Mouse (Mus musculus): Measurements from ENCODE around the gene Syncrip. TPM values are rescaled to one million over a fixed set of nuclear protein-coding genes. Genes with fewer than 3 reads are reported as not detected.

The Syncrip gene
- polyA plus RNA-seq, 1 experiment from 2014 or later = 73.8 TPM

DNA sequence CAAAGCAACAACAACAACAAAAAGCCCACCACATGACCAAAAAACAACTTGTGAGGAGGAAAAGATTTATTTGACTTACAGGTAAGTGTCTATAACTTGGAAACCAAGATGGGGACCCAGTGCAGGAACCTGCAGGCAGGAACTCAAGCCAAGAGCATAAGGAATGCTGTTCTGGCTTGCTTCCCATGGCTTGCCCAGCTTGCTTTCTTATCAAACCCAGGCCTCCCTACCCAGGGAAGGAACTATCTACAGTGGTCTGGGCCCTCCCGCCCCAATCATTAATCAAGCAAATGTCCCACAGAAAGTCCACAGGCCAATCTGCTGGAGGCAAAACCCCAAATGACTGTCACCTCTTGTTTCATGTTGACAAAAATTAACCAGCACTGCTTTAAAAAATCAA, 10.1 kb upstream of the Syncrip start:
- no peak overlapping the region for H3K4me2 ChIP-seq (ENCODE audit: low read length)
- no peak overlapping the region for H3K27ac ChIP-seq
- H3K9ac ChIP-seq (ENCODE audit: low read depth, low read length) = no peak overlapping the region
- H3K36me3 ChIP-seq (ENCODE audit: insufficient read depth, low read length) = no peaks in the 10 kb centered on the region
- no peak for TF ChIP-seq CTCF (IDR thresholded peaks at IDR 0.05; ENCODE audit: low read depth)
- no peaks in the 10 kb centered on the region for H3K4me1 ChIP-seq (replicated peaks; ENCODE audit: insufficient read depth, low read length)
- 80% methylated on average over 1 of the region's 1 CpGs for WGBS
- H3K4me3 ChIP-seq (replicated peaks; ENCODE audit: low read depth, low read length) = no peak overlapping the region
- no peak for ATAC-seq (replicated peaks; ENCODE audit: low FRiP score, low read depth)
- no peak for DNase-seq (ENCODE audit: low spot score)
- H3K27me3 ChIP-seq (ENCODE audit: insufficient read depth, low read length) = no peaks in the 10 kb centered on the region
- H3K9me3 ChIP-seq (replicated peaks; ENCODE audit: low read length) = no peaks in the 10 kb centered on the region

- H3K9ac ChIP-seq (ENCODE audit: low read depth, low read length) = no peak overlapping the region
- no peak for TF ChIP-seq CTCF (IDR thresholded peaks at IDR 0.05; ENCODE audit: low read depth)
- no peak overlapping the region for H3K4me2 ChIP-seq (ENCODE audit: low read length)
- H3K4me1 ChIP-seq (replicated peaks; ENCODE audit: insufficient read depth, low read length) = peaks cover 8% of the 10 kb centered on the region; the same call in 1 of the 2 replicates
- 53% methylated on average over 6 of the region's 6 CpGs for WGBS
- H3K36me3 ChIP-seq (ENCODE audit: insufficient read depth, low read length) = no peaks in the 10 kb centered on the region
- no peak for DNase-seq (ENCODE audit: low spot score)
- no peak overlapping the region for H3K27ac ChIP-seq
- no peak for ATAC-seq (replicated peaks; ENCODE audit: low FRiP score, low read depth)
- H3K27me3 ChIP-seq (ENCODE audit: insufficient read depth, low read length) = no peaks in the 10 kb centered on the region
- H3K4me3 ChIP-seq (replicated peaks; ENCODE audit: low read depth, low read length) = no peak overlapping the region
- no peaks in the 10 kb centered on the region for H3K9me3 ChIP-seq (replicated peaks; ENCODE audit: low read length)
Observed at GRCm38 (mm10) chr9:88484531-88484930, 2.2 kb upstream of the Syncrip start.

- DNase-seq (ENCODE audit: low spot score) = peak; percentile 79
- WGBS = under 1% methylated on average over 32 of the region's 52 CpGs
Observed at GRCm38 (mm10) chr9:88482829-88483396, 539 bp upstream of the Syncrip start.

GRCm38 (mm10) chr9:88481791-88482160, 598 bp downstream of the Syncrip start:
- DNase-seq (ENCODE audit: low spot score) (peak; percentile 70), ATAC-seq (replicated peaks; ENCODE audit: low FRiP score, low read depth) (peak; percentile 21)
- Histone ChIP-seq H3K27me3 (ENCODE audit: insufficient read depth, low read length) (no peaks in the 10 kb centered on the region), H3K36me3 (ENCODE audit: insufficient read depth, low read length) (0 out of 2 replicates have a peak, but pooled peaks cover 4% of the 10 kb centered on the region), H3K27ac (peak overlapping the region; percentile 98), H3K4me3 (replicated peaks; ENCODE audit: low read depth, low read length) (peak overlapping the region; percentile 99), H3K9me3 (replicated peaks; ENCODE audit: low read length) (no peaks in the 10 kb centered on the region), H3K4me1 (replicated peaks; ENCODE audit: insufficient read depth, low read length) (peaks cover 8% of the 10 kb centered on the region; the same call in 1 of the 2 replicates), H3K4me2 (ENCODE audit: low read length) (peak overlapping the region; percentile 89), H3K9ac (ENCODE audit: low read depth, low read length) (peak overlapping the region; percentile 95)
- no peak for TF ChIP-seq CTCF (IDR thresholded peaks at IDR 0.05; ENCODE audit: low read depth)
- 0% methylated on average over 38 of the region's 43 CpGs for WGBS

More at GRCm38 (mm10) chr9:88482829-88483396, 539 bp upstream of the Syncrip start:
- no peak for ATAC-seq (replicated peaks; ENCODE audit: low FRiP score, low read depth)
- peaks cover 8% of the 10 kb centered on the region; the same call in 1 of the 2 replicates for H3K4me1 ChIP-seq (replicated peaks; ENCODE audit: insufficient read depth, low read length)
- H3K4me2 ChIP-seq (ENCODE audit: low read length) = peak overlapping the region; percentile 71
- H3K4me3 ChIP-seq (replicated peaks; ENCODE audit: low read depth, low read length) = peak overlapping the region; percentile 99
- H3K9me3 ChIP-seq (replicated peaks; ENCODE audit: low read length) = no peaks in the 10 kb centered on the region
- TF ChIP-seq CTCF (IDR thresholded peaks at IDR 0.05; ENCODE audit: low read depth) = no peak
- H3K9ac ChIP-seq (ENCODE audit: low read depth, low read length) = peak overlapping the region; percentile 82
- H3K27me3 ChIP-seq (ENCODE audit: insufficient read depth, low read length) = no peaks in the 10 kb centered on the region
- H3K27ac ChIP-seq = peak overlapping the region; percentile 98
- H3K36me3 ChIP-seq (ENCODE audit: insufficient read depth, low read length) = no peaks in the 10 kb centered on the region

- DNase-seq (ENCODE audit: low spot score) = peak; percentile 52
- no peak for TF ChIP-seq CTCF (IDR thresholded peaks at IDR 0.05; ENCODE audit: low read depth)
- Histone ChIP-seq H3K36me3 (ENCODE audit: insufficient read depth, low read length) (0 out of 2 replicates have a peak, but pooled peaks cover 5% of the 10 kb centered on the region), H3K4me1 (replicated peaks; ENCODE audit: insufficient read depth, low read length) (peaks cover 8% of the 10 kb centered on the region; the same call in 1 of the 2 replicates), H3K9me3 (replicated peaks; ENCODE audit: low read length) (no peaks in the 10 kb centered on the region), H3K27ac (peak overlapping the region; percentile 98), H3K27me3 (ENCODE audit: insufficient read depth, low read length) (no peaks in the 10 kb centered on the region), H3K4me2 (ENCODE audit: low read length) (peak overlapping the region; percentile 89), H3K9ac (ENCODE audit: low read depth, low read length) (peak overlapping the region; percentile 95), H3K4me3 (replicated peaks; ENCODE audit: low read depth, low read length) (peak overlapping the region; percentile 99)
- ATAC-seq (replicated peaks; ENCODE audit: low FRiP score, low read depth) = no peak
- under 1% methylated on average over 61 of the region's 78 CpGs for WGBS
Observed at GRCm38 (mm10) chr9:88481061-88481790, 1.1 kb downstream of the Syncrip start.

- Histone ChIP-seq H3K4me1 (replicated peaks; ENCODE audit: insufficient read depth, low read length) (peaks cover 8% of the 10 kb centered on the region; the same call in 1 of the 2 replicates), H3K9ac (ENCODE audit: low read depth, low read length) (0 out of 2 replicates have a peak overlapping the region, but pooled peaks have one; percentile 19), H3K9me3 (replicated peaks; ENCODE audit: low read length) (no peaks in the 10 kb centered on the region), H3K4me2 (ENCODE audit: low read length) (peak overlapping the region; percentile 89), H3K27me3 (ENCODE audit: insufficient read depth, low read length) (no peaks in the 10 kb centered on the region), H3K36me3 (ENCODE audit: insufficient read depth, low read length) (peaks cover 7% of the 10 kb centered on the region; the same call in 1 of the 2 replicates), H3K27ac (no peak overlapping the region), H3K4me3 (replicated peaks; ENCODE audit: low read depth, low read length) (peak overlapping the region; percentile 99)
- ATAC-seq (replicated peaks; ENCODE audit: low FRiP score, low read depth) (no peak), DNase-seq (ENCODE audit: low spot score) (peak; percentile 30)
- TF ChIP-seq CTCF (IDR thresholded peaks at IDR 0.05; ENCODE audit: low read depth) = no peak
- 0% methylated on average over 1 of the region's 1 CpGs for WGBS
Observed at GRCm38 (mm10) chr9:88480120-88480519, 2.3 kb downstream of the Syncrip start.

Data from kidney, postnatal 0 days (tissue).